Mouse (Mus musculus) forebrain, embryonic 16.5 days (tissue): ENCODE results near the gene Flt1. TPM values are rescaled to one million over a fixed set of nuclear protein-coding genes. Genes with fewer than 3 reads are reported as not detected.

Experiments used
- ATAC-seq: fragments of 200-750 bp; cut with Nextera tagmentation; 2 replicates; pipeline ENCODE4 v1.8.0; 2017; ENCODE audit warnings: mild to moderate bottlenecking, moderate library complexity
- H3K27ac ChIP-seq: fragments of 300-500 bp; sonication (generic); 2 replicates; pipeline ENCODE4 v1.5.1; 2014; ENCODE audit warnings: low read length, control low read depth
- H3K27me3 ChIP-seq: fragments of 300-500 bp; sonication (generic); replicated peaks from 2 replicates; pipeline ENCODE4 v1.6.1; 2014; ENCODE audit warnings: low read length; ENCODE audit not compliant: control insufficient read depth, insufficient read depth
- H3K36me3 ChIP-seq: fragments of 300-500 bp; sonication (generic); 2 replicates; pipeline ENCODE4 v1.6.1; 2014; ENCODE audit not compliant: control insufficient read depth, insufficient read depth
- H3K4me1 ChIP-seq: fragments of 300-500 bp; sonication (generic); replicated peaks from 2 replicates; pipeline ENCODE4 v1.6.1; 2014; ENCODE audit warnings: low read length; ENCODE audit not compliant: control insufficient read depth, insufficient read depth
- H3K4me2 ChIP-seq: fragments of 300-500 bp; sonication (generic); 2 replicates; pipeline ENCODE4 v1.6.1; 2014; ENCODE audit warnings: mild to moderate bottlenecking, low read length, control low read depth
- H3K4me3 ChIP-seq: fragments of 300-500 bp; sonication (generic); replicated peaks from 2 replicates; pipeline ENCODE4 v1.5.1; 2014; ENCODE audit warnings: mild to moderate bottlenecking, low read length, control low read depth
- H3K9ac ChIP-seq: fragments of 300-500 bp; sonication (generic); replicated peaks from 2 replicates; pipeline ENCODE4 v1.6.1; 2014; ENCODE audit warnings: low read depth, low read length, control low read depth
- H3K9me3 ChIP-seq: fragments of 300-500 bp; sonication (generic); 2 replicates; pipeline ENCODE4 v1.6.1; 2016; ENCODE audit warnings: low read length; ENCODE audit not compliant: control insufficient read depth
- WGBS: fragments of 180-500 bp; shearing (Covaris S2); extraction: QIAGEN DNeasy Blood & Tissue Kit; methylation state at CpG from one replicate; pipeline ENCODE4 v1.1.7; 2014; 5-methylcytosine and 5-hydroxymethylcytosine counted together
- polyA plus RNA-seq: library from polyadenylated mRNA; unstranded; fragments of >200 nt; fragmentation: Nextera tagmentation; extraction: Ambion mirVana; gene quantifications from 2 replicates; pipeline ENCODE4 v1.2.1, GENCODE M21; 2015

Flt1 gene
- polyA plus RNA-seq, 1 experiment from 2014 or later, result 13.0 TPM

GRCm38 (mm10) chr5:147751673-147752130 lies 25.9 kb upstream of the Flt1 start:
- peaks cover 15% of the 10 kb centered on the region for H3K4me1 ChIP-seq
- peak overlapping the region; percentile 63 for H3K4me2 ChIP-seq
- no peaks in the 10 kb centered on the region for H3K36me3 ChIP-seq
- under 1% methylated on average over 27 of the region's 28 CpGs for WGBS
- peaks cover 38% of the 10 kb centered on the region for H3K27me3 ChIP-seq
- peak overlapping the region; percentile 48; the same call in 1 of the 2 replicates for H3K9ac ChIP-seq
- H3K27ac ChIP-seq, result no peak overlapping the region
- ATAC-seq, result 0 out of 2 replicates have a peak, but pooled peaks have one; percentile 28
- H3K4me3 ChIP-seq, result peak overlapping the region; percentile 40
- no peaks in the 10 kb centered on the region for H3K9me3 ChIP-seq

- no peak overlapping the region for H3K4me2 ChIP-seq
- no peak for ATAC-seq
- no peaks in the 10 kb centered on the region for H3K36me3 ChIP-seq
- no peak overlapping the region for H3K27ac ChIP-seq
- H3K9ac ChIP-seq, result no peak overlapping the region
- no peak overlapping the region for H3K4me3 ChIP-seq
- WGBS, result 11% methylated on average over 5 of the region's 5 CpGs
- H3K27me3 ChIP-seq, result peaks cover 38% of the 10 kb centered on the region
- H3K4me1 ChIP-seq, result peaks cover 15% of the 10 kb centered on the region
- H3K9me3 ChIP-seq, result no peaks in the 10 kb centered on the region
Observed at GRCm38 (mm10) chr5:147749972-147750371, 24.2 kb upstream of the Flt1 start.

- no peak overlapping the region for H3K9ac ChIP-seq
- 0 out of 2 replicates have a peak overlapping the region, but pooled peaks have one; percentile 4 for H3K4me3 ChIP-seq
- no peaks in the 10 kb centered on the region for H3K36me3 ChIP-seq
- peaks cover 15% of the 10 kb centered on the region for H3K4me1 ChIP-seq
- WGBS, result 3% methylated on average over 15 of the region's 15 CpGs
- peaks cover 28% of the 10 kb centered on the region for H3K27me3 ChIP-seq
- no peak for ATAC-seq
- H3K4me2 ChIP-seq, result peak overlapping the region; percentile 34
- no peak overlapping the region for H3K27ac ChIP-seq
- no peaks in the 10 kb centered on the region for H3K9me3 ChIP-seq
Observed at GRCm38 (mm10) chr5:147748081-147748581, 22.3 kb upstream of the Flt1 start.

GRCm38 (mm10) chr5:147744900-147745653 lies 19.3 kb upstream of the Flt1 start:
- 89% methylated on average over 21 of the region's 21 CpGs for WGBS
- Histone ChIP-seq H3K4me3 (no peak overlapping the region), H3K27me3 (peaks cover 11% of the 10 kb centered on the region), H3K9me3 (no peaks in the 10 kb centered on the region), H3K4me1 (peaks cover 7% of the 10 kb centered on the region), H3K4me2 (no peak overlapping the region), H3K27ac (no peak overlapping the region), H3K36me3 (no peaks in the 10 kb centered on the region), H3K9ac (no peak overlapping the region)
- no peak for ATAC-seq

GRCm38 (mm10) chr5:147742468-147743111 lies 16.8 kb upstream of the Flt1 start:
- Histone ChIP-seq H3K36me3 (no peaks in the 10 kb centered on the region), H3K4me1 (no peaks in the 10 kb centered on the region), H3K27ac (no peak overlapping the region), H3K4me2 (no peak overlapping the region), H3K9ac (no peak overlapping the region), H3K4me3 (no peak overlapping the region), H3K27me3 (no peaks in the 10 kb centered on the region), H3K9me3 (no peaks in the 10 kb centered on the region)
- ATAC-seq, result no peak
- WGBS, result 86% methylated on average over 9 of the region's 9 CpGs

GRCm38 (mm10) chr5:147736766-147737280 lies 11.0 kb upstream of the Flt1 start:
- no peak overlapping the region for H3K4me2 ChIP-seq
- H3K36me3 ChIP-seq, result no peaks in the 10 kb centered on the region
- H3K27me3 ChIP-seq, result no peaks in the 10 kb centered on the region
- H3K9ac ChIP-seq, result no peak overlapping the region
- H3K27ac ChIP-seq, result no peak overlapping the region
- no peak for ATAC-seq
- no peaks in the 10 kb centered on the region for H3K9me3 ChIP-seq
- no peaks in the 10 kb centered on the region for H3K4me1 ChIP-seq
- WGBS, result 82% methylated on average over 8 of the region's 8 CpGs
- H3K4me3 ChIP-seq, result no peak overlapping the region

GRCm38 (mm10) chr5:147733682-147734081 lies 7.9 kb upstream of the Flt1 start:
- Histone ChIP-seq H3K4me1 (no peaks in the 10 kb centered on the region), H3K9ac (no peak overlapping the region), H3K9me3 (no peaks in the 10 kb centered on the region), H3K27ac (no peak overlapping the region), H3K27me3 (peaks cover 5% of the 10 kb centered on the region), H3K4me2 (no peak overlapping the region), H3K36me3 (no peaks in the 10 kb centered on the region), H3K4me3 (no peak overlapping the region)
- WGBS, result 100% methylated on average over 1 of the region's 1 CpGs
- ATAC-seq, result no peak

GRCm38 (mm10) chr5:147732926-147733325 lies 7.1 kb upstream of the Flt1 start:
- ATAC-seq, result no peak
- Histone ChIP-seq H3K4me1 (no peaks in the 10 kb centered on the region), H3K36me3 (no peaks in the 10 kb centered on the region), H3K4me3 (no peak overlapping the region), H3K9me3 (no peaks in the 10 kb centered on the region), H3K27ac (no peak overlapping the region), H3K4me2 (no peak overlapping the region), H3K9ac (no peak overlapping the region), H3K27me3 (peaks cover 11% of the 10 kb centered on the region)
- WGBS, result 84% methylated on average over 5 of the region's 5 CpGs

- WGBS, result 9% methylated on average over 12 of the region's 12 CpGs
- H3K4me1 ChIP-seq, result peaks cover 18% of the 10 kb centered on the region
- peaks cover 46% of the 10 kb centered on the region for H3K27me3 ChIP-seq
Observed at GRCm38 (mm10) chr5:147727481-147727880, 1.7 kb upstream of the Flt1 start.

More at GRCm38 (mm10) chr5:147727481-147727880, 1.7 kb upstream of the Flt1 start:
- Histone ChIP-seq H3K4me2 (no peak overlapping the region), H3K36me3 (no peaks in the 10 kb centered on the region), H3K9me3 (no peaks in the 10 kb centered on the region), H3K27ac (no peak overlapping the region), H3K4me3 (no peak overlapping the region), H3K9ac (no peak overlapping the region)
- no peak for ATAC-seq
